Mouse (Mus musculus) MEL (cell line): ENCODE results near the gene Entpd7. TPM values are rescaled to one million over a fixed set of nuclear protein-coding genes. Genes with fewer than 3 reads are reported as not detected.
A peak's percentile ranks its signal among the peaks of the same experiment; 100 is the strongest.

Experiments used
- DNase-seq: peaks from one replicate; pipeline ENCODE4 v3.0.0; 2011; ENCODE audit warnings: low read depth, low spot score
- H3K27ac ChIP-seq: 2 replicates; pipeline ENCODE4 v1.5.1; 2012; ENCODE audit warnings: low read depth, mild to moderate bottlenecking, control low read depth, low read length, moderate library complexity; ENCODE audit not compliant: control insufficient read depth
- H3K27me3 ChIP-seq, 2 experiments: fragments of 150-350 bp in 1 of 2; sonication (generic) in 1 of 2; 2 replicates each; pipeline ENCODE4 v1.6.1; 2012; ENCODE audit warnings: low read length in 2 of 2, mild to moderate bottlenecking in 2 of 2, improper control_type of control experiment in 1 of 2, moderate library complexity in 1 of 2; ENCODE audit not compliant: insufficient read depth in 2 of 2, control insufficient read depth in 1 of 2
- H3K36me3 ChIP-seq, 2 experiments: 2 replicates each; pipeline ENCODE4 v1.6.1; 2012 to 2014; ENCODE audit warnings: low read length in 2 of 2, improper control_type of control experiment in 1 of 2, inconsistent platforms in 1 of 2, mild to moderate bottlenecking in 1 of 2; ENCODE audit not compliant: insufficient read depth in 2 of 2, control insufficient read depth in 1 of 2
- H3K4me1 ChIP-seq, 2 experiments: fragments of 150-350 bp in 1 of 2; sonication (generic) in 1 of 2; 2 replicates each; pipeline ENCODE4 v1.6.1; 2012; ENCODE audit warnings: low read length in 2 of 2, improper control_type of control experiment in 1 of 2, mild to moderate bottlenecking in 1 of 2; ENCODE audit not compliant: insufficient read depth in 2 of 2, control insufficient read depth in 1 of 2
- H3K4me3 ChIP-seq, 2 experiments: fragments of 150-350 bp in 1 of 2; sonication (generic) in 1 of 2; 2 replicates each; pipeline ENCODE4 v1.5.1; 2012; ENCODE audit warnings: low read depth in 2 of 2, low read length in 2 of 2, mild to moderate bottlenecking in 2 of 2, moderate library complexity in 2 of 2, control low read depth in 1 of 2, improper control_type of control experiment in 1 of 2; ENCODE audit not compliant: control insufficient read depth in 1 of 2, insufficient read depth in 1 of 2
- H3K79me2 ChIP-seq: 2 replicates; pipeline ENCODE4 v1.6.1; 2012; ENCODE audit warnings: mild to moderate bottlenecking, low read length, moderate library complexity; ENCODE audit not compliant: control insufficient read depth, poor library complexity, insufficient read depth
- H3K9ac ChIP-seq: 2 replicates; pipeline ENCODE4 v1.6.1; 2012; ENCODE audit warnings: low read depth, mild to moderate bottlenecking, control low read depth, low read length, moderate library complexity; ENCODE audit not compliant: control insufficient read depth, poor library complexity, severe bottlenecking
- H3K9me3 ChIP-seq: fragments of 150-350 bp; sonication (generic); replicated peaks from 2 replicates; pipeline ENCODE4 v1.6.1; 2012; ENCODE audit warnings: mild to moderate bottlenecking, low read length, improper control_type of control experiment, moderate library complexity; ENCODE audit not compliant: insufficient read depth
- CTCF ChIP-seq, 3 experiments: IDR thresholded peaks in 2 of 3; conservative IDR thresholded peaks in 1 of 3; 2 replicates each; pipeline ENCODE4 v1.5.1; 2011 to 2012; ENCODE audit warnings: low read length in 3 of 3, low read depth in 2 of 3, mild to moderate bottlenecking in 2 of 3, improper control_type of control experiment in 1 of 3, inconsistent platforms in 1 of 3, mixed read lengths in 1 of 3, moderate library complexity in 1 of 3; ENCODE audit not compliant: control insufficient read depth in 1 of 3, insufficient read depth in 1 of 3, poor library complexity in 1 of 3, severe bottlenecking in 1 of 3
- E2F4 ChIP-seq: IDR thresholded peaks from 2 replicates; pipeline ENCODE4 v1.6.1; 2011; ENCODE audit warnings: low read depth, low read length, improper control_type of control experiment, borderline replicate concordance
- ELF1 ChIP-seq: IDR thresholded peaks from 2 replicates; pipeline ENCODE4 v1.6.1; 2014; ENCODE audit warnings: low read depth, mild to moderate bottlenecking, inconsistent platforms, low read length, improper control_type of control experiment, moderate library complexity
- EP300 ChIP-seq, 2 experiments: IDR thresholded peaks; 2 replicates each; pipeline ENCODE4 v1.6.1; 2011; ENCODE audit warnings: improper control_type of control experiment in 2 of 2, low read length in 2 of 2, low read depth in 1 of 2, mild to moderate bottlenecking in 1 of 2
- GABPA ChIP-seq: IDR thresholded peaks from 2 replicates; pipeline ENCODE4 v1.6.1; 2012; ENCODE audit warnings: low read depth, mild to moderate bottlenecking, inconsistent platforms, low read length, improper control_type of control experiment, moderate library complexity
- GATA1 ChIP-seq: IDR thresholded peaks from 2 replicates; pipeline ENCODE4 v1.6.1; 2011; ENCODE audit warnings: low read depth, low read length, improper control_type of control experiment
- HCFC1 ChIP-seq: IDR thresholded peaks from 2 replicates; pipeline ENCODE4 v1.6.1; 2012; ENCODE audit warnings: low read depth, mild to moderate bottlenecking, inconsistent platforms, low read length, improper control_type of control experiment, moderate library complexity
- KAT2A ChIP-seq: conservative IDR thresholded peaks from 2 replicates; pipeline ENCODE4 v1.6.1; 2012; ENCODE audit warnings: low read depth, low read length, improper control_type of control experiment, inconsistent platforms
- NELFE ChIP-seq: IDR thresholded peaks from 2 replicates; pipeline ENCODE4 v1.6.1; 2011; ENCODE audit warnings: low read depth, low read length, improper control_type of control experiment
- NRF1 ChIP-seq: IDR thresholded peaks from 2 replicates; pipeline ENCODE4 v1.6.1; 2014; ENCODE audit warnings: low read depth, mild to moderate bottlenecking, inconsistent platforms, low read length, improper control_type of control experiment, moderate library complexity; ENCODE audit not compliant: poor library complexity, insufficient read depth, severe bottlenecking
- POLR2A ChIP-seq, 2 experiments: IDR thresholded peaks; 2 replicates each; pipeline ENCODE4 v1.6.1; 2011 to 2012; ENCODE audit warnings: low read length in 2 of 2, mild to moderate bottlenecking in 2 of 2, control low read depth in 1 of 2, improper control_type of control experiment in 1 of 2, low read depth in 1 of 2, moderate library complexity in 1 of 2; ENCODE audit not compliant: control insufficient read depth in 1 of 2, insufficient read depth in 1 of 2, poor library complexity in 1 of 2
- RAD21 ChIP-seq: IDR thresholded peaks from 2 replicates; pipeline ENCODE4 v1.6.1; 2011; ENCODE audit warnings: mild to moderate bottlenecking, low read depth, low read length, improper control_type of control experiment
- RCOR1 ChIP-seq: IDR thresholded peaks from 2 replicates; pipeline ENCODE4 v1.6.1; 2012; ENCODE audit warnings: low read depth, mild to moderate bottlenecking, inconsistent platforms, low read length, improper control_type of control experiment
- SMC3 ChIP-seq: IDR thresholded peaks from 2 replicates; pipeline ENCODE4 v1.6.1; 2011; ENCODE audit warnings: low read depth, low read length, improper control_type of control experiment
- TAL1 ChIP-seq: IDR thresholded peaks from 2 replicates; pipeline ENCODE4 v1.6.1; 2012; ENCODE audit warnings: mild to moderate bottlenecking, inconsistent platforms, low read length, moderate library complexity, mixed read lengths
- TBP ChIP-seq: IDR thresholded peaks from 2 replicates; pipeline ENCODE4 v1.8.0; 2011; ENCODE audit warnings: low read depth, low read length, improper control_type of control experiment
- TCF12 ChIP-seq: IDR thresholded peaks from 2 replicates; pipeline ENCODE4 v1.6.1; 2014; ENCODE audit warnings: low read depth, mild to moderate bottlenecking, inconsistent platforms, low read length, improper control_type of control experiment, moderate library complexity
- UBTF ChIP-seq: IDR thresholded peaks from 2 replicates; pipeline ENCODE4 v1.6.1; 2012; ENCODE audit warnings: low read depth, mild to moderate bottlenecking, inconsistent platforms, low read length, improper control_type of control experiment, moderate library complexity, borderline replicate concordance; ENCODE audit not compliant: insufficient read depth
- USF1 ChIP-seq: IDR thresholded peaks from 2 replicates; pipeline ENCODE4 v1.6.1; 2014; ENCODE audit warnings: low read depth, mild to moderate bottlenecking, inconsistent platforms, low read length, improper control_type of control experiment, moderate library complexity
- ZKSCAN1 ChIP-seq: IDR thresholded peaks from 2 replicates; pipeline ENCODE4 v1.6.1; 2012; ENCODE audit warnings: low read depth, mild to moderate bottlenecking, inconsistent platforms, low read length, improper control_type of control experiment, moderate library complexity
- ZNF384 ChIP-seq: IDR thresholded peaks from 2 replicates; pipeline ENCODE4 v1.6.1; 2012; ENCODE audit warnings: low read depth, mild to moderate bottlenecking, inconsistent platforms, low read length, improper control_type of control experiment
- polyA plus RNA-seq, 2 experiments: library from polyadenylated mRNA; stranded (reverse) in 1 of 2; unstranded in 1 of 2; fragments of >175 nt in 1 of 2; fragments of >200 nt in 1 of 2; gene quantifications; 2 replicates each; pipeline versions ENCODE4 v1.2.1 to v1.2.4; 2012; ENCODE audit warnings: low replicate concordance in 2 of 2, low read depth in 1 of 2; ENCODE audit not compliant: insufficient read length in 2 of 2, insufficient read depth in 1 of 2, missing spikeins in 1 of 2
- total RNA-seq: library from RNA; depleted of rRNA; stranded (reverse); fragments of 300-350 nt; gene quantifications from 2 replicates; pipeline ENCODE4 v1.2.3, GENCODE M21; 2012

The Entpd7 gene
- total and polyA plus RNA-seq, 3 experiments: 4.2 to 7.7 TPM; not detected in 1

- no peaks in the 10 kb centered on the region for H3K9me3 ChIP-seq
- TF ChIP-seq NELFE: no peak; the same call in 1 of the 2 replicates
- TF ChIP-seq RCOR1: peak; percentile 70
- peak; percentile 63; the same call in 1 of the 2 replicates for TF ChIP-seq TCF12
- TF ChIP-seq EP300 (IDR thresholded peaks at IDR 0.05; ENCODE audit: low read depth in 1 of 2, low read length in 2 of 2): peak; percentile 49 to 71; a peak in 3 of 4 replicates
- TF ChIP-seq TAL1: peak; percentile 49
- TF ChIP-seq RAD21: no peak
- peak; percentile 61 for TF ChIP-seq GATA1
- 0 out of 4 replicates have a peak, but pooled peaks cover 0 to 2% of the 10 kb centered on the region in 2 experiments for H3K4me1 ChIP-seq
- no peak overlapping the region for H3K27ac ChIP-seq
- peak; percentile 56 for DNase-seq
- no peaks in the 10 kb centered on the region for H3K27me3 ChIP-seq
- no peaks in the 10 kb centered on the region for H3K79me2 ChIP-seq
- peaks cover 0 to 9% of the 10 kb centered on the region in 2 experiments; a peak in 2 of 4 replicates for H3K36me3 ChIP-seq
- no peak overlapping the region for H3K4me3 ChIP-seq
- H3K9ac ChIP-seq: no peak overlapping the region
Observed at GRCm38 (mm10) chr19:43660774-43661173, 28.7 kb upstream of the Entpd7 start.

- 0 out of 4 replicates have a peak, but pooled peaks cover 0 to 2% of the 10 kb centered on the region in 2 experiments for H3K4me1 ChIP-seq
- no peak for DNase-seq
- H3K27ac ChIP-seq: no peak overlapping the region
- no peak overlapping the region for H3K9ac ChIP-seq
- H3K4me3 ChIP-seq: no peak overlapping the region
- peaks cover 0 to 9% of the 10 kb centered on the region in 2 experiments; a peak in 2 of 4 replicates for H3K36me3 ChIP-seq
- H3K79me2 ChIP-seq: peaks cover 3% of the 10 kb centered on the region; the same call in 1 of the 2 replicates
- H3K27me3 ChIP-seq: no peaks in the 10 kb centered on the region
- TF ChIP-seq NELFE: no peak
- peak in 2 of 3 experiments; percentile 11 to 26; a peak in 3 of 6 replicates for TF ChIP-seq CTCF (IDR thresholded peaks at IDR 0.05 in 2 of 3, conservative IDR thresholded peaks at IDR 0.05 in 1 of 3; ENCODE audit: control insufficient read depth in 1 of 3, insufficient read depth in 1 of 3, low read depth in 2 of 3, low read length in 3 of 3, poor library complexity in 1 of 3, severe bottlenecking in 1 of 3)
- 0 out of 2 replicates have a peak, but pooled peaks have one; percentile 34 for TF ChIP-seq ZNF384
- TF ChIP-seq TAL1: no peak
- TF ChIP-seq RAD21: 0 out of 2 replicates have a peak, but pooled peaks have one; percentile 1
- no peak for TF ChIP-seq ELF1
- no peaks in the 10 kb centered on the region for H3K9me3 ChIP-seq
Observed at GRCm38 (mm10) chr19:43662176-43662967, 27.1 kb upstream of the Entpd7 start.

GRCm38 (mm10) chr19:43663471-43663870 lies 26.0 kb upstream of the Entpd7 start:
- Histone ChIP-seq H3K9ac (no peak overlapping the region), H3K79me2 (peaks cover 3% of the 10 kb centered on the region), H3K36me3 (peaks cover 0 to 9% of the 10 kb centered on the region in 2 experiments; a peak in 2 of 4 replicates), H3K27ac (no peak overlapping the region), H3K4me1 (0 out of 4 replicates have a peak, but pooled peaks cover 0 to 2% of the 10 kb centered on the region in 2 experiments), H3K27me3 (no peaks in the 10 kb centered on the region), H3K4me3 (no peak overlapping the region), H3K9me3 (no peaks in the 10 kb centered on the region)
- peak; percentile 28 for DNase-seq
- no peak for TF ChIP-seq E2F4
- TF ChIP-seq GABPA: no peak
- no peak for TF ChIP-seq SMC3
- no peak for TF ChIP-seq TBP
- no peak for TF ChIP-seq ZKSCAN1
- TF ChIP-seq UBTF: no peak
- no peak for TF ChIP-seq ELF1
- TF ChIP-seq GATA1: no peak
- TF ChIP-seq POLR2A (IDR thresholded peaks at IDR 0.05; ENCODE audit: control insufficient read depth in 1 of 2, insufficient read depth in 1 of 2, low read depth in 1 of 2, low read length in 2 of 2, poor library complexity in 1 of 2): no peak
- TF ChIP-seq NRF1: no peak
- no peak for TF ChIP-seq RAD21
- TF ChIP-seq USF1: no peak
- TF ChIP-seq KAT2A: no peak
- no peak for TF ChIP-seq HCFC1
